Mouse (Mus musculus) cortical plate, adult 2 months (tissue): ENCODE measurements around the gene BC005624.

ENCODE experiments used
- CTCF ChIP-seq: fragments of 200-500 bp; IDR thresholded peaks from 2 replicates; pipeline ENCODE4 v1.5.1; 2011; ENCODE audit warnings: mild to moderate bottlenecking, control low read depth, low read length; ENCODE audit not compliant: insufficient read depth; ENCODE audit errors: extremely low read depth
- POLR2A ChIP-seq: fragments of 200-500 bp; IDR thresholded peaks from 2 replicates; pipeline ENCODE4 v1.6.1; 2011; ENCODE audit warnings: mild to moderate bottlenecking, low read length, control low read depth; ENCODE audit not compliant: insufficient read depth; ENCODE audit errors: extremely low read depth

GRCm38 (mm10) chr2:30938574-30938991 is 43.4 kb downstream of the BC005624 start:
- TF ChIP-seq CTCF (no peak), POLR2A (no peak)
